Mouse (Mus musculus): ENCODE measurements around the gene Bmp3.

Bmp3 gene

DNA sequence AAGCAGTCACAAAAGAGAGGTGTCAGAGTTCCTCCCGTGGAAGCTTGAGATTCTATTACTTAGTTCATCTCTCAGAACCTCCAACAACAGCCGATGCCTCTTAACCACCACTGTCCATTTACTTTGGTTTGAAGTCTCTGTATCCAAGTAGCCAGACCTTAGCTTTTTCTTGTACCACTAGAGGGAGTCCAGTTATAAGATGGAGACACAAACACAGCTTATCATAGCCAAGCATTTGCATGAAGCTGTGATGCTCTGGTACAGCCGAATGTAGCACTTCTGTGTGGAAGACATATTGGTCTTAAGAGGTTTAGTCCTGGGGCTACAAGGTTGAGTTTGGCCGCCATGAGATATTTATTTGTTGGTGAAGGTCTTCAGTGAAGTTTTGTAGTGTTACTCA is 48.1 kb downstream of the Bmp3 start:
- no peak for DNase-seq (ENCODE audit: low read depth, low spot score)

DNA sequence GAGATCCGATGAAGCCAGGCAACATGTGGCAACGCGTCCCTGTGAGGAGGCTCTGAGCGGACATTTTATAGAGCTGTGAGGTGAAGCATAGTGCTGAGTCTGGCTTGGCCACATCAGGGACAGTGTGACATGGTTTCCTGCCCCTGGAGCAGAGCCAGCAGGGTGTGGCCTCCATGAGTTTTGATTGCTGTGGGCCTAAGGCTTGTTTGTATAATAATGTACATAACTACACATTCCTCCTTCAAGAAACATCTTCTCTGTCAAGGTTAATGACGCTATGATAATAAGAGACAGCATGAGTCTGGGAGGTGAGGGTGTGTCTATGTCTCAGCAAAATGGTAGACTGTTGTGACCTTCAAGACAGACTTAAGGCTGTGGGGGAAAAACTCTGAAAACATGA is 64.5 kb downstream of the Bmp3 start:
- no peak for DNase-seq (ENCODE audit: low read depth, low spot score)

DNA sequence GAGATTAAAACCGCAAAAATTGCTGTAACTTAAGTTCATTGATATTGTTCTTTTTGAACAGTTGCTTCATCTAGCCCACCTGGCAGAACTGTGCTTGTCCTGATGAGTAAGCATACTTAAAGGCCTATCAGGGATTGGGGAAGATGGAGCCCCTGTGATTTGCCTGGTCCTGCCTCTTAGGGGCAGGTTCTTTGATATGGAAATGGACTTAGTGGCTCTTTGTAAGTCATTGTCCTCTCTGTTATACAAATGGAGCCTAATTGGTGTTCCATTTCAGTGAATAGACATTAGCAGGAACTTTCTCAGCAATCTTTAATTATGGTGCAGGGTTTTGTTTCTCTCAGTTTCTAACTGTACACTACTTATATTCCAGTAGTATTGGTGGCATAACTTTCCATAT is 67.4 kb downstream of the Bmp3 start:
- no peak for DNase-seq (ENCODE audit: low read depth, low spot score)

DNA sequence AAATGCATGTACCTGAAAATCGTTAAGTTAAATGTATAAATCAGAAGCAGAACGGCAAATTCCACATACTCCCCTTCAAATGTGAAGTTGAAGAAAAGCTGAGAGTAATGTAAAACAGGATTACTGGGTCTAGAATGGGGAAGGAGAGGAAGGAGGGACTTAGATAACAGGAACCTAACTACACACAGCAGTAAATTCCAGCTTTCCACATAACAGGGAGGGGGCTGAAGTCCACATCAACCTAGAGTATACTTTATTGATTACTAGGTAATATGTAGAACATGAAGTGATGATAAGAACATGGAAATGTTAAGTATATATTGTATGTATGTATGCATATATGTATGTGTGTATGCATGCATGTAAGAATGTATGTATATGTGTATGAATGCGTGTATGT is 68.7 kb downstream of the Bmp3 start:
- no peak for DNase-seq (ENCODE audit: low read depth, low spot score)
